Mouse (Mus musculus) heart, adult 2 months (tissue): ENCODE measurements around the gene Bend6. TPM values are rescaled to one million over a fixed set of nuclear protein-coding genes. Genes with fewer than 3 reads are reported as not detected.
A peak's percentile ranks its signal among the peaks of the same experiment; 100 is the strongest.

Source experiments
- DNase-seq, 2 experiments: peaks; one replicate each; pipeline ENCODE4 v3.0.0; 2021
- H3K27ac ChIP-seq: fragments of 200-600 bp; 2 replicates; pipeline ENCODE4 v1.8.1; 2022
- H3K27me3 ChIP-seq: fragments of 200-500 bp; 2 replicates; pipeline ENCODE4 v1.6.1; 2012; ENCODE audit warnings: mild to moderate bottlenecking, low read length, inconsistent platforms, mixed read lengths; ENCODE audit not compliant: control insufficient read depth, insufficient read depth
- H3K36me3 ChIP-seq: fragments of 200-500 bp; 2 replicates; pipeline ENCODE4 v1.6.1; 2012; ENCODE audit warnings: low read length, inconsistent platforms; ENCODE audit not compliant: control insufficient read depth, insufficient read depth
- H3K4me1 ChIP-seq: fragments of 200-500 bp; 2 replicates; pipeline ENCODE4 v1.6.1; 2011; ENCODE audit warnings: low read length; ENCODE audit not compliant: control insufficient read depth, insufficient read depth
- H3K4me3 ChIP-seq: fragments of 200-600 bp; 2 replicates; pipeline ENCODE4 v1.8.1; 2022
- H3K79me2 ChIP-seq: fragments of 200-500 bp; replicated peaks from 2 replicates; pipeline ENCODE4 v1.6.1; 2012; ENCODE audit warnings: mild to moderate bottlenecking, inconsistent platforms, low read length, moderate library complexity, mixed read lengths; ENCODE audit not compliant: control insufficient read depth, insufficient read depth
- H3K9ac ChIP-seq: fragments of 200-500 bp; 2 replicates; pipeline ENCODE4 v1.6.1; 2012; ENCODE audit warnings: low read depth, mild to moderate bottlenecking, control low read depth, inconsistent platforms, low read length, mixed read lengths
- CTCF ChIP-seq: fragments of 200-600 bp; IDR thresholded peaks from 2 replicates; pipeline ENCODE4 v1.8.1; 2022; ENCODE audit warnings: antibody characterized with exemption, mild to moderate bottlenecking, moderate library complexity
- EP300 ChIP-seq: fragments of 200-500 bp; IDR thresholded peaks from 2 replicates; pipeline ENCODE4 v1.6.1; 2011; ENCODE audit warnings: low read depth, low read length, control low read depth; ENCODE audit not compliant: insufficient read depth
- POLR2A ChIP-seq: fragments of 200-500 bp; IDR thresholded peaks from 2 replicates; pipeline ENCODE4 v1.6.1; 2011; ENCODE audit warnings: mild to moderate bottlenecking, low read depth, low read length, control low read depth; ENCODE audit not compliant: insufficient read depth
- WGBS: fragments of 180-500 bp; shearing (Covaris S2); methylation state at CpG from one replicate; pipeline ENCODE4 v1.1.7; 2018; 5-methylcytosine and 5-hydroxymethylcytosine counted together
- intact Hi-C: fragments of 180-260 bp; cut with DNase I; formaldehyde crosslinking; loops from one replicate; pipeline ENCODE4 v1.15.1; 2025
- polyA plus RNA-seq: library from polyadenylated mRNA; depleted of rRNA; stranded (reverse); fragments of >200 nt; gene quantifications from 2 replicates; pipeline ENCODE4 v1.2.3, GENCODE M21; 2012
- total RNA-seq, 2 experiments: library from RNA; stranded (reverse); gene quantifications; 2 replicates each; pipeline ENCODE4 v1.2.3; 2021

The Bend6 gene
- total and polyA plus RNA-seq, 3 experiments: 0.61 to 3.0 (median 2.1) TPM

GRCm38 (mm10) chr1:33922975-33923374, 15.4 kb upstream of the Bend6 start:
- TF ChIP-seq POLR2A (no peak), CTCF (no peak), EP300 (no peak)
- Histone ChIP-seq H3K4me3 (no peak overlapping the region), H3K36me3 (no peaks in the 10 kb centered on the region), H3K27me3 (no peaks in the 10 kb centered on the region), H3K27ac (no peak overlapping the region), H3K4me1 (no peaks in the 10 kb centered on the region), H3K79me2 (no peaks in the 10 kb centered on the region), H3K9ac (no peak overlapping the region)
- intact Hi-C loops: no loop called here
- DNase-seq: no peak
- 75% methylated on average over 7 of the region's 7 CpGs for WGBS

GRCm38 (mm10) chr1:33916554-33916953, 8.9 kb upstream of the Bend6 start:
- TF ChIP-seq EP300: no peak
- TF ChIP-seq CTCF: no peak
- no peak for TF ChIP-seq POLR2A
- H3K79me2 ChIP-seq: no peaks in the 10 kb centered on the region
- H3K4me3 ChIP-seq: no peak overlapping the region
- no peak overlapping the region for H3K27ac ChIP-seq
- no peaks in the 10 kb centered on the region for H3K36me3 ChIP-seq
- H3K27me3 ChIP-seq: no peaks in the 10 kb centered on the region
- no peaks in the 10 kb centered on the region for H3K4me1 ChIP-seq
- intact Hi-C loops: no loop called here
- WGBS: 81% methylated on average over 5 of the region's 5 CpGs
- DNase-seq: no peak
- H3K9ac ChIP-seq: no peak overlapping the region

GRCm38 (mm10) chr1:33911589-33911988, 4.0 kb upstream of the Bend6 start:
- no peak for TF ChIP-seq POLR2A
- no peak for TF ChIP-seq CTCF
- no peak for TF ChIP-seq EP300
- intact Hi-C loops: no loop called here
- Histone ChIP-seq H3K79me2 (no peaks in the 10 kb centered on the region), H3K36me3 (no peaks in the 10 kb centered on the region), H3K4me1 (no peaks in the 10 kb centered on the region), H3K4me3 (no peak overlapping the region), H3K9ac (no peak overlapping the region), H3K27ac (no peak overlapping the region), H3K27me3 (no peaks in the 10 kb centered on the region; the same call in 1 of the 2 replicates)
- 73% methylated on average over 8 of the region's 8 CpGs for WGBS
- DNase-seq: no peak

- TF ChIP-seq EP300: no peak
- TF ChIP-seq POLR2A: no peak
- no peak for TF ChIP-seq CTCF
- H3K9ac ChIP-seq: peak within 1 kb of the TSS; percentile 75
- intact Hi-C loops: loop anchor here (5.0 kb wide), 1 partner anchor 39 kb away; no protein-coding TSS in a partner anchor
- no peaks in the 10 kb centered on the region; the same call in 1 of the 2 replicates for H3K4me1 ChIP-seq
- H3K4me3 ChIP-seq: peak within 1 kb of the TSS; percentile 60
- peak within 1 kb of the TSS; percentile 33; the same call in 1 of the 2 replicates for H3K27ac ChIP-seq
- no peak for DNase-seq
- WGBS: 7% methylated on average over 44 of the region's 44 CpGs
- no peaks in the 10 kb centered on the region; the same call in 1 of the 2 replicates for H3K27me3 ChIP-seq
- H3K79me2 ChIP-seq: no peaks in the 10 kb centered on the region
- H3K36me3 ChIP-seq: no peaks in the 10 kb centered on the region
Observed at GRCm38 (mm10) chr1:33908191-33908962, 761 bp upstream of the Bend6 start, which contains the start of gene Dst. Gene Dst (plus strand): TSS chr1:33908225.

- peak in 1 of 2 experiments; percentile 40 for DNase-seq
- Histone ChIP-seq H3K27ac (peak overlapping the region; percentile 33; the same call in 1 of the 2 replicates), H3K4me3 (peak overlapping the region; percentile 60), H3K4me1 (no peaks in the 10 kb centered on the region; the same call in none of the 2 replicates), H3K9ac (peak overlapping the region; percentile 28; the same call in 1 of the 2 replicates), H3K27me3 (no peaks in the 10 kb centered on the region; the same call in 1 of the 2 replicates), H3K36me3 (no peaks in the 10 kb centered on the region), H3K79me2 (no peaks in the 10 kb centered on the region)
- WGBS: 16% methylated on average over 20 of the region's 20 CpGs
- TF ChIP-seq CTCF (peak; percentile 29; the same call in 1 of the 2 replicates), EP300 (no peak)
- intact Hi-C loops: loop anchor here (5.0 kb wide), 1 partner anchor 40 kb away; no protein-coding TSS in a partner anchor
Observed at GRCm38 (mm10) chr1:33906927-33907326, 689 bp downstream of the Bend6 start.

- H3K36me3 ChIP-seq: no peaks in the 10 kb centered on the region
- intact Hi-C loops: loop anchor here (5.0 kb wide), 1 partner anchor 41 kb away; no protein-coding TSS in a partner anchor
- H3K9ac ChIP-seq: no peak overlapping the region
- no peaks in the 10 kb centered on the region; the same call in none of the 2 replicates for H3K4me1 ChIP-seq
- 52% methylated on average over 10 of the region's 10 CpGs for WGBS
- no peak overlapping the region for H3K4me3 ChIP-seq
- H3K27ac ChIP-seq: no peak overlapping the region
- no peak for DNase-seq
- H3K27me3 ChIP-seq: no peaks in the 10 kb centered on the region; the same call in 1 of the 2 replicates
- no peaks in the 10 kb centered on the region for H3K79me2 ChIP-seq
- TF ChIP-seq POLR2A (no peak), CTCF (no peak), EP300 (no peak)
Observed at GRCm38 (mm10) chr1:33906216-33906615, 1.4 kb downstream of the Bend6 start.
